Mouse (Mus musculus) monocyte, adult 59 days (primary cell): ENCODE results near the gene Fmo1. TPM values are rescaled to one million over a fixed set of nuclear protein-coding genes. Genes with fewer than 3 reads are reported as not detected.

Source experiments
- total RNA-seq, 2 experiments: library from RNA; stranded (reverse); gene quantifications; one replicate each; pipeline ENCODE4 v1.2.4; 2023

Fmo1 gene
- not detected for total RNA-seq

DNA sequence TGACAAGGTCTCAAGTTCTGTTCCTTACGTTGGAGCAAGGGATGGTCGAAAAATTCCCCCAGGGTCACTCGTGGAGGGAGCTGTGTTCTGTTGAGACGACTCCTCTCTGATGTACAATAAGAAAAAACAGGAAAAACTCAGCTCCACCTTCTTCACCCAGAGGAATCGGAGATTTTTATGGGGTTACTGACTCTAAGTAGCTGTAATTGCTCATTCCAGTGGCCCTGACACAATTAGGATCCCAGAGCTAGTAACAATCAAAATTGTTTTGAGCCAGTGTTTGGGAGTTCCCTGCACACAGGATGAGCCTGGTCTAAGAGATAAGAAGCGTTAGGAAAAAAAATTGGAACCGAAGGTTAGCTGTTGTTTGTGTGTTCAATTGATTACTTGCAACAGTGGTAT is at the start of gene Fmo1:
Gene Fmo1 (minus strand): TSS at position 331 of the 402 bp plus-strand sequence.

DNA sequence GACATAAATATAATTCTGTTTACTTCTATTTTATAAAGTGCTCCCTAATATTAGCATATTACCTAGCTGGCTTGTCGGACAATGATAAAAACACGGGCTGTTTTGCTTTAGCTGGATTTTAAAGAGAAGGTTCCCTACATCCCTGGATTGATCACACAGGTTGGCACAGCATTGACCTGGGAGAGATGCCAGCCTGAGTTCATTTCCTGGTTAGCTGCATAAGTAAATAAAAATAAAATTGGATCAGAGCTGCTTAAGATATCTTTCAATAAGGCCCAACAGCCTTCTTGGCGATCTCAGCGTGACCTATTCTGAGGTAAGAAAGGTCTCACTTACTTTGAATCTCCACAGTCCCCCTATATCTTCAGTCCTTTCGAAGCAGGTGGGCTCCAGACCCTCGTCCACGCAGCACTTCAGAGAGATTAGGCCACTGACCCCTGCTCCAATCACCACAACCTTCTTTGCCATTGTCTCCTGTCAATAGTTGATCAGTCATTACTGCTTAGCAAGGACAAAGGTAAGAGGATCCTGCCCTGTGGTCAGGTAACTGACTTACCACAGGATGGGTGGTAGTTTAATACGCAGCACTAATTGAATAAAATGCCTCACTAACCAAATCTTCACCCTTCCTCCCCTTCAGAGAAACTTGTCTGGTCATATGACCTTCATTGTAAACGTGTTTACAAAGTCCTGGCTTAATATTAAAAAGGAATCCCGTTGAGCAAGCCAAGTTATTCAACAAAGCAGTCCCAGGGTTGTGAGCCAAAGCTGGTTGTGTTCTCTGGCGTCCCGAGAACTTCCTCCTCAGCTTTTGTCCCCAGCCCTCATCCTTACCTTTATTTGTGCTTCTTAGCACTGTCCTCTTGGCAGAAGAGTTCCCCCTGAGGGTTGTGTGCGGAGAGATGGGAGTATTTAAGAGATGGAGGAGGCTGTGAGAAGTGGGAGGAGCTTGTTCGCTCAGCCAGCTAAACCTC is 31.7 kb upstream of the Fmo1 start, which contains the start of gene Fmo2:
Gene Fmo2 (minus strand): TSS at position 889 of the 974 bp plus-strand sequence.

DNA sequence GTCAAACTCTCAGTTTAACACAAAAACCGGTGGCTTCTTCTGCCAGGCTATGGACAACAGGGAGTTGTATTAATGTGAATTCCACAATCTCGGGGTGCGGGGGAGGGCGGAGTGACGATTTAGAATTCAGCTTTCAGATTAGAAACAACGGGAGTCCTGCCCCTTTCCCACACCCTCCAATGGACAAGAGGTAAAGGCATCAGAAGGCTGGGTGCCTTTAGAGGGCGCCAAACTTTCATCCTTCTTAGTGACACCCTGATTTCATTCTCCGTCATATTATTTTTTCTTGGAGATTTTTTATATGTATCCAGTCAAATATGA is 52.6 kb downstream of the Fmo1 start, which contains the start of gene Fmo4:
Gene Fmo4 (minus strand): TSS at position 137 of the 321 bp plus-strand sequence.

Other genes starting within 250 kb of the Fmo1 start
- gene Myoc, start 227.5 kb downstream of the Fmo1 start, total RNA-seq: not detected
- not detected for gene Myocos, start 208.4 kb downstream of the Fmo1 start, total RNA-seq
- 100 to 1,000 TPM; 216 to 228 TPM for gene Prrc2c, start 126.1 kb downstream of the Fmo1 start, total RNA-seq
- gene Fmo4, start 52.6 kb downstream of the Fmo1 start, total RNA-seq: not detected
- gene Fmo2, start 32.1 kb upstream of the Fmo1 start, total RNA-seq: under 1 TPM; 0.18 to 0.46 TPM
- gene Fmo6, start 70.9 kb upstream of the Fmo1 start, total RNA-seq: not detected
- gene Fmo3, start 117.9 kb upstream of the Fmo1 start, total RNA-seq: not detected
- not detected for gene Mroh9, start 219.1 kb upstream of the Fmo1 start, total RNA-seq